Comparison of ENCODE assay signal across 9 mouse cellular contexts in the genomic region with DNA sequence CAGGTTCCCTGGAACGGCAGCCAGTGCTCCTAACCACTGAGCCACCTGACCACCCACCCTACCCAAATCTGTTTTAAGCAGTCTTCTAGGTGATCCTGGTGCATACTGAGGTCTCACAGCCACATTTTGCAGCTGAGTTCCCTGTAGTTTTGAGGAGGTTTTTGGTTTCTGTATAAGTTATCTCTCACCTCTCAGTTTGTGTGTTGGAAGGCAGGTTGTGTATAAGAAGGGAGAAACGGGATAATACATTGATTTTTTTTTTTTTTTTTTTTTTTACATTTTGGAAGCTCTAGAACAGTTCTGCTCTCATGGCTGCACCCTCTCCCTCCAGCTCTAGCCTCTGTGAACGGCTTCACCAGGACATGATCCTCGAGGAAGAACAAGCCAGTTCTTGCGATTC. TPM values are rescaled to one million over a fixed set of nuclear protein-coding genes. Genes with fewer than 3 reads are reported as not detected.
DNase-seq lines count a peak whose midpoint lies in the region; ATAC-seq and TF ChIP-seq lines count a peak whose summit lies in the region.
"Had no signal": no experiment of that assay in that cellular context is flagged by ENCODE, and none has a peak within 500 bp of the region (broad histone marks: within the 10 kb centered on the region; RNA-seq: fewer than 3 reads in every experiment).

No protein-coding gene starts in this region.

- H3K9ac ChIP-seq in kidney, postnatal 0 days (ENCODE audit: low read depth, low read length), result no peak overlapping the region
- peak overlapping the region; percentile 1; the same call in 1 of the 2 replicates for H3K9ac ChIP-seq in intestine, embryonic 14.5 days (ENCODE audit: low read length)
- H3K9ac ChIP-seq in neural tube, embryonic 12.5 days, result peak overlapping the region; percentile 41; the same call in 1 of the 2 replicates

- no peak overlapping the region for H3K27ac ChIP-seq in kidney, postnatal 0 days
- H3K27ac ChIP-seq in embryonic fibroblast, embryonic 13.5 days (ENCODE audit: insufficient read depth, low read length), result no peak overlapping the region
- no peak overlapping the region for H3K27ac ChIP-seq in intestine, embryonic 14.5 days (ENCODE audit: low read depth)
- no peak overlapping the region for H3K27ac ChIP-seq in neural tube, embryonic 12.5 days

- H3K4me2 ChIP-seq in kidney, postnatal 0 days (ENCODE audit: low read length), result peak overlapping the region; percentile 90
- peak overlapping the region; percentile 78 for H3K4me2 ChIP-seq in intestine, embryonic 14.5 days (ENCODE audit: low read length)
- H3K4me2 ChIP-seq in neural tube, embryonic 12.5 days (replicated peaks), result peak overlapping the region; percentile 79

- no peak for TF ChIP-seq CTCF in kidney, postnatal 0 days (IDR thresholded peaks at IDR 0.05; ENCODE audit: low read depth)
- TF ChIP-seq CTCF in embryonic fibroblast, embryonic 13.5 days (IDR thresholded peaks at IDR 0.05; ENCODE audit: borderline replicate concordance, insufficient read depth, low read length), result no peak

- DNase-seq in kidney, postnatal 0 days (ENCODE audit: low spot score), result no peak
- no peak for DNase-seq in kidney, adult 18-20 months
- no peak for DNase-seq in intestine, embryonic 14.5 days (ENCODE audit: low spot score)
- no peak for DNase-seq in frontal cortex, postnatal 25 days (ENCODE audit: low spot score in 2 of 2)
- DNase-seq in layer of hippocampus, adult 18-20 months (ENCODE audit: low spot score in 2 of 2), result no peak
- DNase-seq: cerebellum, adult 9-11 months had no signal

- H3K4me3 ChIP-seq in kidney, postnatal 0 days (replicated peaks; ENCODE audit: low read depth, low read length), result peak overlapping the region; percentile 79
- H3K4me3 ChIP-seq in embryonic fibroblast, embryonic 13.5 days (ENCODE audit: insufficient read depth, low read length), result peak overlapping the region; percentile 13; the same call in 1 of the 2 replicates
- H3K4me3 ChIP-seq in intestine, embryonic 14.5 days (ENCODE audit: low read depth, low read length), result peak overlapping the region; percentile 94; the same call in 1 of the 2 replicates
- H3K4me3 ChIP-seq in neural tube, embryonic 12.5 days, result peak overlapping the region; percentile 83

- 80% methylated on average over 5 of the region's 5 CpGs for WGBS in kidney, postnatal 0 days
- WGBS in intestine, embryonic 14.5 days, result 79% methylated on average over 5 of the region's 5 CpGs
- WGBS in neural tube, embryonic 12.5 days, result 82% methylated on average over 5 of the region's 5 CpGs

- H3K36me3 ChIP-seq in kidney, postnatal 0 days (ENCODE audit: insufficient read depth, low read length), result peaks cover 20% of the 10 kb centered on the region
- peaks cover 40% of the 10 kb centered on the region for H3K36me3 ChIP-seq in intestine, embryonic 14.5 days (ENCODE audit: control insufficient read depth, insufficient read depth, low read length)
- H3K36me3 ChIP-seq in neural tube, embryonic 12.5 days, result peaks cover 35% of the 10 kb centered on the region

- ATAC-seq in kidney, postnatal 0 days (replicated peaks; ENCODE audit: low FRiP score, low read depth), result no peak
- ATAC-seq in intestine, embryonic 14.5 days (replicated peaks; ENCODE audit: low FRiP score, low TSS enrichment, low read depth), result no peak
- no peak for ATAC-seq in neural tube, embryonic 12.5 days (ENCODE audit: low FRiP score, low read depth)
- ATAC-seq in megakaryocyte-erythroid progenitor cell, adult 5-6 weeks (replicated peaks; ENCODE audit: low FRiP score, low TSS enrichment, poor library complexity, severe bottlenecking), result no peak

- no peak for TF ChIP-seq POLR2A in embryonic fibroblast, embryonic 13.5 days (IDR thresholded peaks at IDR 0.05; ENCODE audit: low read depth, low read length)

- no peaks in the 10 kb centered on the region for H3K27me3 ChIP-seq in kidney, postnatal 0 days (ENCODE audit: insufficient read depth, low read length)
- no peaks in the 10 kb centered on the region for H3K27me3 ChIP-seq in intestine, embryonic 14.5 days (replicated peaks; ENCODE audit: control insufficient read depth, insufficient read depth, low read length)
- no peaks in the 10 kb centered on the region for H3K27me3 ChIP-seq in neural tube, embryonic 12.5 days (replicated peaks)

- H3K9me3 ChIP-seq in kidney, postnatal 0 days (replicated peaks; ENCODE audit: low read length), result no peaks in the 10 kb centered on the region
- H3K9me3 ChIP-seq in intestine, embryonic 14.5 days (ENCODE audit: control insufficient read depth, low read length), result no peaks in the 10 kb centered on the region; the same call in 1 of the 2 replicates
- H3K9me3 ChIP-seq in neural tube, embryonic 12.5 days, result no peaks in the 10 kb centered on the region

- 0 out of 2 replicates have a peak, but pooled peaks cover 5% of the 10 kb centered on the region for H3K4me1 ChIP-seq in kidney, postnatal 0 days (replicated peaks; ENCODE audit: insufficient read depth, low read length)
- peaks cover 3% of the 10 kb centered on the region; the same call in 1 of the 2 replicates for H3K4me1 ChIP-seq in embryonic fibroblast, embryonic 13.5 days (ENCODE audit: control insufficient read depth, insufficient read depth, low read length)
- H3K4me1 ChIP-seq in intestine, embryonic 14.5 days (replicated peaks; ENCODE audit: control insufficient read depth, insufficient read depth, low read length), result peaks cover 4% of the 10 kb centered on the region; the same call in 1 of the 2 replicates
- H3K4me1 ChIP-seq in neural tube, embryonic 12.5 days, result peaks cover 6% of the 10 kb centered on the region

RNA-seq across cellular contexts. Expression of gene Zfp30, which starts 2.1 kb away (rescaled TPM):
- 7.5 and 7.7 TPM in 2 replicates for polyA plus RNA-seq in kidney, postnatal 0 days (2015; fragmentation: Nextera tagmentation; extraction: Ambion mirVana)
- 3.7 and 4.4 TPM in 2 replicates for polyA plus RNA-seq in embryonic fibroblast, embryonic 13.5 days (2011; ENCODE audit: insufficient read length, low read depth, missing spikeins)
- polyA plus RNA-seq in intestine, embryonic 14.5 days (2014; fragmentation: Nextera tagmentation; extraction: Ambion mirVana), result 6.9 and 7.8 TPM in 2 replicates
- 9.7 and 10.4 TPM in 2 replicates for polyA plus RNA-seq in neural tube, embryonic 12.5 days (2016; fragmentation: Nextera tagmentation; extraction: Ambion mirVana)
- total RNA-seq in layer of hippocampus, adult 18-20 months (2021), result 10 to 100 TPM; 10.3 to 10.6 TPM
- 1.4 TPM in 1 of 2 replicates, not detected in the other for total RNA-seq in megakaryocyte-erythroid progenitor cell, adult 5-6 weeks (2014; fragmentation: Nextera tagmentation)
- 0.50 and 0.56 TPM in 2 replicates for total RNA-seq in megakaryocyte-erythroid progenitor cell, adult 5-6 weeks (2017)

RNA-seq across cellular contexts. Expression of gene Zfp84, which starts 17.5 kb away (rescaled TPM):
- polyA plus RNA-seq in kidney, postnatal 0 days (2015; fragmentation: Nextera tagmentation; extraction: Ambion mirVana), result 10.5 and 10.6 TPM in 2 replicates
- 10.3 and 13.3 TPM in 2 replicates for polyA plus RNA-seq in embryonic fibroblast, embryonic 13.5 days (2011; ENCODE audit: insufficient read length, low read depth, missing spikeins)
- polyA plus RNA-seq in intestine, embryonic 14.5 days (2014; fragmentation: Nextera tagmentation; extraction: Ambion mirVana), result 12.3 and 12.8 TPM in 2 replicates
- 15.4 and 15.5 TPM in 2 replicates for polyA plus RNA-seq in neural tube, embryonic 12.5 days (2016; fragmentation: Nextera tagmentation; extraction: Ambion mirVana)
- total RNA-seq in layer of hippocampus, adult 18-20 months (2021), result 10 to 100 TPM; 20.4 TPM
- total RNA-seq in megakaryocyte-erythroid progenitor cell, adult 5-6 weeks (2014; fragmentation: Nextera tagmentation), result 14.6 and 16.4 TPM in 2 replicates
- 17.8 and 19.6 TPM in 2 replicates for total RNA-seq in megakaryocyte-erythroid progenitor cell, adult 5-6 weeks (2017)

RNA-seq across cellular contexts. Expression of gene Zfp790, which starts 30.0 kb away (rescaled TPM):
- 9.1 and 9.8 TPM in 2 replicates for polyA plus RNA-seq in kidney, postnatal 0 days (2015; fragmentation: Nextera tagmentation; extraction: Ambion mirVana)
- polyA plus RNA-seq in embryonic fibroblast, embryonic 13.5 days (2011; ENCODE audit: insufficient read length, low read depth, missing spikeins), result 12.0 and 14.3 TPM in 2 replicates
- 11.9 and 15.4 TPM in 2 replicates for polyA plus RNA-seq in intestine, embryonic 14.5 days (2014; fragmentation: Nextera tagmentation; extraction: Ambion mirVana)
- 26.5 and 27.7 TPM in 2 replicates for polyA plus RNA-seq in neural tube, embryonic 12.5 days (2016; fragmentation: Nextera tagmentation; extraction: Ambion mirVana)
- 10 to 100 TPM; 21.1 to 23.7 TPM for total RNA-seq in layer of hippocampus, adult 18-20 months (2021)
- total RNA-seq in megakaryocyte-erythroid progenitor cell, adult 5-6 weeks (2014; fragmentation: Nextera tagmentation), result 4.0 and 7.6 TPM in 2 replicates
- 10.4 and 12.2 TPM in 2 replicates for total RNA-seq in megakaryocyte-erythroid progenitor cell, adult 5-6 weeks (2017)

RNA-seq across cellular contexts. Expression of gene Catsperg2, which starts 59.1 kb away (rescaled TPM):
- not detected in 2 replicates for polyA plus RNA-seq in kidney, postnatal 0 days (2015; fragmentation: Nextera tagmentation; extraction: Ambion mirVana)
- not detected in 2 replicates for polyA plus RNA-seq in embryonic fibroblast, embryonic 13.5 days (2011; ENCODE audit: insufficient read length, low read depth, missing spikeins)
- not detected in 2 replicates for polyA plus RNA-seq in intestine, embryonic 14.5 days (2014; fragmentation: Nextera tagmentation; extraction: Ambion mirVana)
- 0.14 and 0.23 TPM in 2 replicates for polyA plus RNA-seq in neural tube, embryonic 12.5 days (2016; fragmentation: Nextera tagmentation; extraction: Ambion mirVana)
- under 1 TPM in 1 of 2 experiments, not detected in 1; 0.15 TPM for total RNA-seq in layer of hippocampus, adult 18-20 months (2021)
- total RNA-seq in megakaryocyte-erythroid progenitor cell, adult 5-6 weeks (2014; fragmentation: Nextera tagmentation), result not detected in 2 replicates
- total RNA-seq in megakaryocyte-erythroid progenitor cell, adult 5-6 weeks (2017), result not detected in 2 replicates

Comparison
In these comparisons a context has a peak if more than half of its experiments do, and no peak if none do; other contexts are left out.
1. H3K4me3 ChIP-seq: peak in every context shown above with its lines; median percentile 94 in intestine, embryonic 14.5 days; 83 in neural tube, embryonic 12.5 days; 79 in kidney, postnatal 0 days; 13 in embryonic fibroblast, embryonic 13.5 days.